Mouse (Mus musculus) MN1 (cell line): Measurements from ENCODE around the gene Tprkb.
"Not testable (repeated sequence)": the region's sequence is repeated elsewhere in the genome, so short reads cannot be mapped to it uniquely, and the experiment has no call there.

ENCODE experiments used
- DNase-seq: peaks from one replicate; pipeline ENCODE4 v3.0.0-alpha.2; 2016; ENCODE audit warnings: low spot score

The Tprkb gene

DNA sequence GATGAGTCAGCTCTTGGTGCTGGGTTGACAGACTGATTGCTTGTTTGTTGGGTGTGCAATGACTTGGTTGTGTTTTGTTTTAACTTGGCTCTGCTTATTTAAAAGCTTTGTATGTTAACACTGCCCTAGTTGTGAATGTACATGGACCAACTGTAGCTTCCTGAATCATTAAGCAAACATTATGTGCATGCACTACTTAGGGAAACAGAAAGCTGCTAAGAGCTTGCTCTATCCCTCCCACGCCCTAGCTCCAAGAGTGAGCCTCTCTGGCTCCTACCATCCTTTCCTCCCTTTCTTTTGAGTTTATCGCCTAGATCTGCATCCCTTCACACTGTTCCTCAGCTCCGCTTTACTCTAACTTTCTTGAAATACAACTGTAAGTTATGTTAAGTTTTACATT is 61.7 kb downstream of the Tprkb start:
- DNase-seq = no peak

DNA sequence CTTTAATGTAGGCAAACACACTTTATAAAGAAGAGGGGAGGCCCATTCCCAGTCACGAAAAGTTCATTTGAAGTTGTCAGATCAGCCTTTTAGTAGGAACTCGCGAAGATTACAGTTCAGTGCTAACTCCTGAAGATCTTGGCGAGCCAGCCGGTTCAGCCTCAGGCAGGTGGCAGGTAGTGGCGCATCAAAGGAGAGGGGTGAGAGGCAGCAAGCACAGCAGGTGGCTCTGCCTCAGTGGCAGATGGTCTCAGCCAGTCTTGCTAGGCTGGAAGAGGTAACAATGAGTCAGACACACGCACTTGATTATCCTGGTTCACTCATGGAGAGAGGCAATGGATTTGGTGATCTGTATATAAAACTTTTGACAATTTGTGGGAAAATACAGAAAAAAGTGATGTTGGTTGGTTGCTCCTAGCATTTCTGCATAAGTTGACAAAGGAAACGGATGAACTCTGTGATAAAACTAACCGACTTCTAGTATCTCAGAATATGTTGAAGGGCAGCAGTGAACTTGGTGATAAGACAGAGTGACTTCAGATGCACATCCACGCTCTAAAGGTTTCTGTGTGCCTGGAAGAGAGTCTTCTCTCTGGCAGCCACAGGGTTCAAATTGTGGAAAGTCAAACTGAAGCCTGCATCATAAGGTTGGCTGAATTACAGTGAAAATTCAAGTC is 63.4 kb downstream of the Tprkb start:
- DNase-seq = no peak

GRCm38 (mm10) chr6:85975761-85976160 is 64.1 kb downstream of the Tprkb start:
- DNase-seq = no peak

DNA sequence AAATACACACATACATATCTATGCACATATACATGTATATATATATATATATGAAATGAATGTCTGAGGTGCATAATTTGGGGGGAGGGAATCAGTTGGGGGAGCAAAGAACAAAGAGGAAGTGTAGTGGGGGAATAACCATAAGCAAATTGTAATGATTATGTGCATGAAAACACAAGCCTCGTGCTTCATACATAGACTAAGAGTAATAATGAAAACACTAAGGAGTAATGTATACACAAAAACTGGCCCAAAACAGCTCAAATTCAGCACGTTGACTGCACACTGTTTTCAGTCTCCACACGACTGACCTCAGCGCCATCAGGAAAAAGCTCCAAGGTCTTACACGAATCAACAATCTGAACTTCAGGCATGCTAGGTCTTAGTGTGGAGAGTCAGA is 64.6 kb downstream of the Tprkb start:
- DNase-seq = no peak

DNA sequence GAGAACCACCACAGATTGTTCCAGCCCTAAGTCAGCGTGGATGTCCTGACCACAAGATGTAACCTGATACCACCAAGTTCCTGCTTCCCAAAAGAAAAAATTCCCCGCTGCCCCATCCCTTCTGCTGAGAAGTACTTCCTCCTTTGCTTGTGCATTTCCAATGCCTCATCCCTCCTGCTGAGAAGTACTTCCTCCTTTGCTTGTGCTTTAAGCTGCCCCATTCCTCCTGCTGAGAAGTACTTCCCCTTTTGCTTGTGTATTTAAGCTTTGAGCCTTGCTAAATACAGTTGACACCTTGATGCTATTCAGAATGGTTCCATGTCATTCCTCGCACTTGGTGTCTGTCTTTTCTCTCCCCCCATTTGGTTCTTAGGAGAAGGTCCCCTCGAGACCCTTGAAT is 67.1 kb downstream of the Tprkb start:
- DNase-seq = not testable (repeated sequence)
